Mouse (Mus musculus): ENCODE data around the gene Prdm15. TPM values are rescaled to one million over a fixed set of nuclear protein-coding genes. Genes with fewer than 3 reads are reported as not detected.

Prdm15 gene
- polyA plus RNA-seq, 1 experiment from 2014 or later: 16.3 TPM

- Histone ChIP-seq H3K9me3 (no peaks in the 10 kb centered on the region), H3K4me2 (replicated peaks) (no peak overlapping the region), H3K27ac (replicated peaks) (no peak overlapping the region), H3K36me3 (no peaks in the 10 kb centered on the region), H3K4me3 (no peak overlapping the region), H3K9ac (replicated peaks) (no peak overlapping the region), H3K4me1 (peaks cover 9% of the 10 kb centered on the region), H3K27me3 (no peaks in the 10 kb centered on the region)
- ATAC-seq (replicated peaks): no peak
Measured at GRCm38 (mm10) chr16:97856050-97856449, 4.4 kb upstream of the Prdm15 start.

GRCm38 (mm10) chr16:97851061-97851740 lies 449 bp downstream of the Prdm15 start:
- Histone ChIP-seq H3K4me1 (peaks cover 20% of the 10 kb centered on the region), H3K27me3 (no peaks in the 10 kb centered on the region)
- WGBS: under 1% methylated on average over 77 of the region's 77 CpGs

GRCm38 (mm10) chr16:97850667-97851060 lies 986 bp downstream of the Prdm15 start:
- ATAC-seq (replicated peaks): peak; percentile 68
- Histone ChIP-seq H3K27ac (replicated peaks) (peak overlapping the region; percentile 99), H3K9ac (replicated peaks) (peak overlapping the region; percentile 98), H3K4me1 (peaks cover 20% of the 10 kb centered on the region), H3K9me3 (no peaks in the 10 kb centered on the region), H3K36me3 (no peaks in the 10 kb centered on the region), H3K4me3 (peak overlapping the region; percentile 96), H3K4me2 (replicated peaks) (peak overlapping the region; percentile 74), H3K27me3 (no peaks in the 10 kb centered on the region)
- 3% methylated on average over 11 of the region's 11 CpGs for WGBS

More at GRCm38 (mm10) chr16:97851061-97851740, 449 bp downstream of the Prdm15 start:
- Histone ChIP-seq H3K27ac (replicated peaks) (peak overlapping the region; percentile 99), H3K4me3 (peak overlapping the region; percentile 96), H3K4me2 (replicated peaks) (peak overlapping the region; percentile 74), H3K9ac (replicated peaks) (peak overlapping the region; percentile 98), H3K9me3 (no peaks in the 10 kb centered on the region), H3K36me3 (no peaks in the 10 kb centered on the region)
- peak; percentile 91 for ATAC-seq (replicated peaks)

GRCm38 (mm10) chr16:97848832-97849231 lies 2.8 kb downstream of the Prdm15 start:
- WGBS: 85% methylated on average over 6 of the region's 6 CpGs
- no peak overlapping the region for H3K9ac ChIP-seq (replicated peaks)
- no peak for ATAC-seq (replicated peaks)
- no peak overlapping the region for H3K4me2 ChIP-seq (replicated peaks)
- H3K36me3 ChIP-seq: no peaks in the 10 kb centered on the region
- H3K27ac ChIP-seq (replicated peaks): no peak overlapping the region
- H3K27me3 ChIP-seq: no peaks in the 10 kb centered on the region
- H3K4me1 ChIP-seq: peaks cover 20% of the 10 kb centered on the region
- no peak overlapping the region for H3K4me3 ChIP-seq
- no peaks in the 10 kb centered on the region for H3K9me3 ChIP-seq

GRCm38 (mm10) chr16:97844967-97845937 lies 6.4 kb downstream of the Prdm15 start:
- 92% methylated on average over 12 of the region's 12 CpGs for WGBS
- H3K36me3 ChIP-seq: peaks cover 4% of the 10 kb centered on the region; the same call in 1 of the 2 replicates
- H3K27me3 ChIP-seq: no peaks in the 10 kb centered on the region
- no peak overlapping the region for H3K4me3 ChIP-seq
- no peak overlapping the region for H3K27ac ChIP-seq (replicated peaks)
- H3K4me2 ChIP-seq (replicated peaks): no peak overlapping the region
- H3K9ac ChIP-seq (replicated peaks): no peak overlapping the region
- ATAC-seq (replicated peaks): no peak
- peaks cover 7% of the 10 kb centered on the region for H3K4me1 ChIP-seq
- H3K9me3 ChIP-seq: no peaks in the 10 kb centered on the region

GRCm38 (mm10) chr16:97832154-97832553 lies 19.5 kb downstream of the Prdm15 start:
- Histone ChIP-seq H3K27me3 (no peaks in the 10 kb centered on the region), H3K27ac (replicated peaks) (no peak overlapping the region), H3K9ac (replicated peaks) (no peak overlapping the region), H3K36me3 (peaks cover 89% of the 10 kb centered on the region), H3K4me3 (no peak overlapping the region), H3K4me1 (no peaks in the 10 kb centered on the region), H3K9me3 (no peaks in the 10 kb centered on the region), H3K4me2 (replicated peaks) (no peak overlapping the region)
- 93% methylated on average over 3 of the region's 3 CpGs for WGBS
- no peak for ATAC-seq (replicated peaks)

GRCm38 (mm10) chr16:97828207-97828606 lies 23.4 kb downstream of the Prdm15 start:
- H3K9me3 ChIP-seq: no peaks in the 10 kb centered on the region
- H3K27ac ChIP-seq (replicated peaks): no peak overlapping the region
- WGBS: 100% methylated on average over 1 of the region's 1 CpGs
- ATAC-seq (replicated peaks): no peak
- H3K4me2 ChIP-seq (replicated peaks): no peak overlapping the region
- H3K4me3 ChIP-seq: no peak overlapping the region
- H3K4me1 ChIP-seq: no peaks in the 10 kb centered on the region
- H3K36me3 ChIP-seq: peaks cover 66% of the 10 kb centered on the region
- H3K27me3 ChIP-seq: no peaks in the 10 kb centered on the region
- H3K9ac ChIP-seq (replicated peaks): no peak overlapping the region

GRCm38 (mm10) chr16:97823311-97824007 lies 28.2 kb downstream of the Prdm15 start:
- Histone ChIP-seq H3K9ac (replicated peaks) (no peak overlapping the region), H3K36me3 (peaks cover 61% of the 10 kb centered on the region), H3K4me1 (no peaks in the 10 kb centered on the region), H3K27me3 (no peaks in the 10 kb centered on the region), H3K9me3 (no peaks in the 10 kb centered on the region), H3K4me2 (replicated peaks) (no peak overlapping the region), H3K27ac (replicated peaks) (no peak overlapping the region), H3K4me3 (no peak overlapping the region)
- no peak for ATAC-seq (replicated peaks)
- 92% methylated on average over 6 of the region's 6 CpGs for WGBS

GRCm38 (mm10) chr16:97819532-97819931 lies 32.1 kb downstream of the Prdm15 start:
- ATAC-seq (replicated peaks): no peak
- 90% methylated on average over 4 of the region's 4 CpGs for WGBS
- H3K9me3 ChIP-seq: no peaks in the 10 kb centered on the region
- H3K36me3 ChIP-seq: peaks cover 76% of the 10 kb centered on the region
- H3K4me2 ChIP-seq (replicated peaks): no peak overlapping the region
- no peaks in the 10 kb centered on the region for H3K27me3 ChIP-seq
- H3K27ac ChIP-seq (replicated peaks): no peak overlapping the region
- H3K9ac ChIP-seq (replicated peaks): no peak overlapping the region
- no peak overlapping the region for H3K4me3 ChIP-seq
- no peaks in the 10 kb centered on the region for H3K4me1 ChIP-seq

- no peak overlapping the region for H3K4me3 ChIP-seq
- no peak for ATAC-seq (replicated peaks)
- WGBS: 97% methylated on average over 1 of the region's 1 CpGs
- H3K27me3 ChIP-seq: no peaks in the 10 kb centered on the region
- H3K27ac ChIP-seq (replicated peaks): no peak overlapping the region
- H3K4me2 ChIP-seq (replicated peaks): no peak overlapping the region
- no peak overlapping the region for H3K9ac ChIP-seq (replicated peaks)
- H3K36me3 ChIP-seq: peaks cover 90% of the 10 kb centered on the region
- H3K9me3 ChIP-seq: no peaks in the 10 kb centered on the region
- no peaks in the 10 kb centered on the region for H3K4me1 ChIP-seq
Measured at GRCm38 (mm10) chr16:97817414-97817813, 34.2 kb downstream of the Prdm15 start.

- peaks cover 93% of the 10 kb centered on the region for H3K36me3 ChIP-seq
- no peaks in the 10 kb centered on the region for H3K4me1 ChIP-seq
- H3K9ac ChIP-seq (replicated peaks): no peak overlapping the region
- no peaks in the 10 kb centered on the region for H3K27me3 ChIP-seq
- H3K4me2 ChIP-seq (replicated peaks): no peak overlapping the region
- H3K4me3 ChIP-seq: no peak overlapping the region
- no peaks in the 10 kb centered on the region for H3K9me3 ChIP-seq
- 85% methylated on average over 5 of the region's 5 CpGs for WGBS
- no peak overlapping the region for H3K27ac ChIP-seq (replicated peaks)
- no peak for ATAC-seq (replicated peaks)
Measured at GRCm38 (mm10) chr16:97815269-97815668, 36.4 kb downstream of the Prdm15 start.

- H3K4me2 ChIP-seq (replicated peaks): no peak overlapping the region
- H3K4me3 ChIP-seq: no peak overlapping the region
- no peak overlapping the region for H3K9ac ChIP-seq (replicated peaks)
- no peaks in the 10 kb centered on the region for H3K9me3 ChIP-seq
- H3K27me3 ChIP-seq: no peaks in the 10 kb centered on the region
- no peaks in the 10 kb centered on the region for H3K4me1 ChIP-seq
- peaks cover 93% of the 10 kb centered on the region for H3K36me3 ChIP-seq
- no peak overlapping the region for H3K27ac ChIP-seq (replicated peaks)
- ATAC-seq (replicated peaks): no peak
- 98% methylated on average over 2 of the region's 2 CpGs for WGBS
Measured at GRCm38 (mm10) chr16:97814060-97814459, 37.6 kb downstream of the Prdm15 start.
